Mouse (Mus musculus) liver, embryonic 14.5 days (tissue): ENCODE results near the gene Pcsk1. TPM values are rescaled to one million over a fixed set of nuclear protein-coding genes. Genes with fewer than 3 reads are reported as not detected.

Source experiments
- ATAC-seq: fragments of 200-750 bp; cut with Nextera tagmentation; 2 replicates; pipeline ENCODE4 v1.8.0; 2017; ENCODE audit warnings: moderate number of reproducible peaks, mild to moderate bottlenecking, moderate library complexity; ENCODE audit not compliant: insufficient read depth
- DNase-seq, 3 experiments: peaks; one replicate each; pipeline ENCODE4 v3.0.0-alpha.2; 2012 to 2013; ENCODE audit warnings: low read depth in 3 of 3, low spot score in 3 of 3
- H3K27ac ChIP-seq: fragments of 300-500 bp; sonication (generic); 2 replicates; pipeline ENCODE4 v1.5.1; 2014; ENCODE audit warnings: moderate library complexity, mild to moderate bottlenecking, control low read depth, inconsistent platforms
- H3K27me3 ChIP-seq: fragments of 300-500 bp; sonication (generic); 2 replicates; pipeline ENCODE4 v1.6.1; 2014; ENCODE audit warnings: mild to moderate bottlenecking, low read length, moderate library complexity; ENCODE audit not compliant: control insufficient read depth, insufficient read depth
- H3K36me3 ChIP-seq: fragments of 300-500 bp; sonication (generic); replicated peaks from 2 replicates; pipeline ENCODE4 v1.6.1; 2014; ENCODE audit warnings: low read depth; ENCODE audit not compliant: control insufficient read depth, insufficient read depth
- H3K4me1 ChIP-seq, 2 experiments: fragments of 200-500 bp in 1 of 2; fragments of 300-500 bp in 1 of 2; sonication (generic) in 1 of 2; replicated peaks; 2 replicates each; pipeline ENCODE4 v1.6.1; 2012 to 2014; ENCODE audit warnings: antibody characterized with exemption in 1 of 2, inconsistent platforms in 1 of 2, low read length in 1 of 2; ENCODE audit not compliant: control insufficient read depth in 2 of 2, insufficient read depth in 2 of 2
- H3K4me2 ChIP-seq: fragments of 300-500 bp; sonication (generic); 2 replicates; pipeline ENCODE4 v1.6.1; 2014; ENCODE audit warnings: low read depth, mild to moderate bottlenecking, control low read depth, moderate library complexity
- H3K4me3 ChIP-seq, 2 experiments: fragments of 200-500 bp in 1 of 2; fragments of 300-500 bp in 1 of 2; sonication (generic) in 1 of 2; 2 replicates each; pipeline ENCODE4 v1.5.1; 2012 to 2014; ENCODE audit warnings: low read depth in 2 of 2, low read length in 2 of 2, mild to moderate bottlenecking in 2 of 2, control low read depth in 1 of 2, inconsistent platforms in 1 of 2, moderate library complexity in 1 of 2; ENCODE audit not compliant: insufficient read depth in 1 of 2
- H3K9ac ChIP-seq: fragments of 300-500 bp; sonication (generic); replicated peaks from 2 replicates; pipeline ENCODE4 v1.6.1; 2014; ENCODE audit warnings: mild to moderate bottlenecking, control low read depth, moderate library complexity
- H3K9me3 ChIP-seq: fragments of 300-500 bp; sonication (generic); 2 replicates; pipeline ENCODE4 v1.6.1; 2016; ENCODE audit warnings: low read length, mixed read lengths; ENCODE audit not compliant: control insufficient read depth
- CTCF ChIP-seq: IDR thresholded peaks from 2 replicates; pipeline ENCODE4 v1.5.1; 2016; ENCODE audit warnings: antibody characterized with exemption, low read depth, control low read depth
- EP300 ChIP-seq: IDR thresholded peaks from 2 replicates; pipeline ENCODE4 v1.6.1; 2016; ENCODE audit warnings: antibody characterized with exemption, low read depth
- WGBS: fragments of 180-500 bp; shearing (Covaris S2); extraction: QIAGEN DNeasy Blood & Tissue Kit; methylation state at CpG from one replicate; pipeline ENCODE4 v1.1.7; 2014; ENCODE audit not compliant: insufficient replicate concordance; 5-methylcytosine and 5-hydroxymethylcytosine counted together
- polyA plus RNA-seq, 2 experiments: library from polyadenylated mRNA; depleted of rRNA in 1 of 2; stranded (reverse) in 1 of 2; unstranded in 1 of 2; fragments of >200 nt; fragmentation: Nextera tagmentation in 1 of 2; extraction: Ambion mirVana in 1 of 2; gene quantifications; 2 replicates each; pipeline versions ENCODE4 v1.2.1 to v1.2.3; 2012 to 2014

Gene Pcsk1
- not detected in 2 replicates for polyA plus RNA-seq (2012; rRNA removed)
- polyA plus RNA-seq (2014; fragmentation: Nextera tagmentation; extraction: Ambion mirVana) = not detected in 2 replicates

- ATAC-seq = no peak
- TF ChIP-seq CTCF = no peak
- no peak for TF ChIP-seq EP300
- Histone ChIP-seq H3K9me3 (no peaks in the 10 kb centered on the region), H3K4me1 (no peaks in the 10 kb centered on the region), H3K36me3 (no peaks in the 10 kb centered on the region), H3K27me3 (peaks cover 9% of the 10 kb centered on the region), H3K4me2 (peak within 1 kb of the TSS; percentile 38; the same call in 1 of the 2 replicates), H3K9ac (no peak within 1 kb of the TSS), H3K4me3 (0 out of 4 replicates have a peak within 1 kb of the TSS, but pooled peaks of 1 of the 2 experiments have one; percentile 6), H3K27ac (no peak within 1 kb of the TSS)
- WGBS = 3% methylated on average over 28 of the region's 28 CpGs
- no peak for DNase-seq
These were observed at the start of gene Pcsk1 for GRCm38 (mm10) chr13:75089721-75090410. Gene Pcsk1, plus strand, starts transcription at chr13:75089826.

- no peak for TF ChIP-seq EP300
- no peak for TF ChIP-seq CTCF
- DNase-seq = no peak
- no peaks in the 10 kb centered on the region for H3K27me3 ChIP-seq
- ATAC-seq = no peak
- no peaks in the 10 kb centered on the region for H3K36me3 ChIP-seq
- no peaks in the 10 kb centered on the region for H3K9me3 ChIP-seq
- no peak overlapping the region for H3K4me3 ChIP-seq
- H3K9ac ChIP-seq = no peak overlapping the region
- H3K4me2 ChIP-seq = no peak overlapping the region
- H3K4me1 ChIP-seq = no peaks in the 10 kb centered on the region
- no peak overlapping the region for H3K27ac ChIP-seq
These were observed 30.8 kb upstream of the Pcsk1 start for GRCm38 (mm10) chr13:75058818-75059217.

GRCm38 (mm10) chr13:75063947-75064346 lies 25.7 kb upstream of the Pcsk1 start:
- H3K9me3 ChIP-seq = no peaks in the 10 kb centered on the region
- no peak for TF ChIP-seq EP300
- no peak for TF ChIP-seq CTCF
- H3K4me1 ChIP-seq = no peaks in the 10 kb centered on the region
- H3K27ac ChIP-seq = no peak overlapping the region
- H3K4me2 ChIP-seq = no peak overlapping the region
- DNase-seq (no peak), ATAC-seq (no peak)
- no peak overlapping the region for H3K4me3 ChIP-seq
- WGBS = 48% methylated on average over 3 of the region's 3 CpGs
- no peaks in the 10 kb centered on the region for H3K27me3 ChIP-seq
- no peak overlapping the region for H3K9ac ChIP-seq
- no peaks in the 10 kb centered on the region for H3K36me3 ChIP-seq

GRCm38 (mm10) chr13:75088597-75088996 lies 1.0 kb upstream of the Pcsk1 start:
- Histone ChIP-seq H3K27ac (no peak overlapping the region), H3K27me3 (peaks cover 9% of the 10 kb centered on the region), H3K9me3 (no peaks in the 10 kb centered on the region), H3K36me3 (no peaks in the 10 kb centered on the region), H3K9ac (no peak overlapping the region), H3K4me3 (no peak overlapping the region), H3K4me1 (no peaks in the 10 kb centered on the region), H3K4me2 (no peak overlapping the region)
- no peak for TF ChIP-seq CTCF
- no peak for TF ChIP-seq EP300
- 19% methylated on average over 6 of the region's 6 CpGs for WGBS
- no peak for DNase-seq
- ATAC-seq = no peak

GRCm38 (mm10) chr13:75090411-75090779 lies 769 bp downstream of the Pcsk1 start:
- H3K36me3 ChIP-seq = no peaks in the 10 kb centered on the region
- H3K4me2 ChIP-seq = 0 out of 2 replicates have a peak overlapping the region, but pooled peaks have one; percentile 11
- ATAC-seq (no peak), DNase-seq (no peak)
- no peaks in the 10 kb centered on the region for H3K9me3 ChIP-seq
- no peaks in the 10 kb centered on the region for H3K4me1 ChIP-seq
- 2% methylated on average over 12 of the region's 12 CpGs for WGBS
- H3K27me3 ChIP-seq = peaks cover 9% of the 10 kb centered on the region
- no peak overlapping the region for H3K9ac ChIP-seq
- H3K27ac ChIP-seq = no peak overlapping the region
- TF ChIP-seq CTCF (no peak), EP300 (no peak)
- H3K4me3 ChIP-seq = no peak overlapping the region
